Mouse (Mus musculus): ENCODE results near the gene Mapk12. TPM values are rescaled to one million over a fixed set of nuclear protein-coding genes. Genes with fewer than 3 reads are reported as not detected.

The Mapk12 gene
- polyA plus RNA-seq, 1 experiment from 2014 or later: 26.9 TPM

DNA sequence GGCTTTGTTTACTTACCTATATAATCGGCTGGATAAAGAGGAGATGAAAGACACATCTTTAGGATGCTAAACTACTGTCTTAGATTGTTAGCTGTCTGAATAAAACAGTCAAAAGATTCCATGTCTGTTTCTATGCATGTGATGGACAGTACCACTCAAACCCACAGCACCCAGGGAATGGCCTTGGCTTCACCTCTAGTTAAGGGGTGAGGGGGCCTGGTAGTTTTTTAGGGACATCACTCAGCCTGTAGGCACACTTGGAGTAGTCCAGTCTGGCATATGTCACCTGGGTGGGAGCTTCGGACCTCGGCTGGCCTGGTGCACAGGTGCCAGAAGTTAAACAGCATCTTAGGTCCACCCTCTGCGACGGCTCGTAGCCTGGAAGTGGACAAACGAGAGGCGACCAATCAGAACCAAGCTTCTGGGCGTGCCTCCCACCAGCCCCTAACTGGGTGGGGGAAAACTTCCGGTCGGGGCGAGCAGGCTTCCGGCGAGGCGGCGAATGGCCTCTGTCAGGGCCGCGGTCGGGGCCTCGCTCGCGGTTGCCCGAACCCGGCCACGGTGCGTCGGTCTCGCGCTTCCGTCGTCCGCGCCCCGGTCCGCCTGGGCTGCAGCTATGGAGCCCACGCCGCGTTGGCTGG, 51.8 kb downstream of the Mapk12 start, which contains the start of gene Selenoo:
Gene Selenoo (plus strand): TSS at position 478 of the 641 bp plus-strand sequence.
- ATAC-seq (replicated peaks; ENCODE audit: low FRiP score): peak; percentile 92
- peaks cover 3% of the 10 kb centered on the region; the same call in 1 of the 2 replicates for H3K36me3 ChIP-seq (ENCODE audit: control insufficient read depth, insufficient read depth, low read length)
- peak; percentile 92 for DNase-seq (ENCODE audit: low spot score)
- H3K9me3 ChIP-seq (ENCODE audit: control insufficient read depth, low read length): no peaks in the 10 kb centered on the region
- H3K27ac ChIP-seq (ENCODE audit: low read depth, low read length): 0 out of 2 replicates have a peak within 1 kb of the TSS, but pooled peaks have one; percentile 25
- peaks cover 6% of the 10 kb centered on the region; the same call in 1 of the 2 replicates for H3K4me1 ChIP-seq (replicated peaks; ENCODE audit: control insufficient read depth, insufficient read depth, low read length)
- peak within 1 kb of the TSS; percentile 98 for H3K4me3 ChIP-seq (ENCODE audit: low read depth, low read length)
- peak within 1 kb of the TSS; percentile 90 for H3K9ac ChIP-seq (ENCODE audit: low read length)
- H3K4me2 ChIP-seq (ENCODE audit: low read depth, low read length, severe bottlenecking): peak within 1 kb of the TSS; percentile 98
- WGBS: 2% methylated on average over 38 of the region's 38 CpGs
- H3K27me3 ChIP-seq (ENCODE audit: control insufficient read depth, insufficient read depth, low read length): no peaks in the 10 kb centered on the region

DNA sequence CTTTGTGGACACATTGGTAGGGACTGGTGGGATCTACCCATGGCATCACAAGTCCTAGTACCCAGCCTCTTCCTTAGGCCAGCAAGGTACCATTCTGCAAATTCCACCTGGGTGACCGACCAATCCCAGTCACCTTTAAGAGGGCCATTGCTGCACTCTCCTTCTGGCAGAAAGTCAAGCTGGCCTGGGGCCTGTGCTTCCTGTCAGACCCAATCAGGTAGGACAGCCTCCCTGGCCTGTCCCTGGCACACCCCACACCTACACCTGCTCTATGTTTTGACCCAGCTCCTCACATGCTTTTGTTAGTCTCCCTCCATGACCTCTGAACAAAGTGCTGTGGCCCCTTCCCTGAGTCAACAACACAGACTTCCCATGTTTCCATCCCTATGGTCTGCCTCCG, 55.7 kb downstream of the Mapk12 start:
- peaks cover 2% of the 10 kb centered on the region; the same call in 1 of the 2 replicates for H3K36me3 ChIP-seq (ENCODE audit: control insufficient read depth, insufficient read depth, low read length)
- H3K9ac ChIP-seq (ENCODE audit: low read length): no peak overlapping the region
- peaks cover 3% of the 10 kb centered on the region; the same call in 1 of the 2 replicates for H3K4me1 ChIP-seq (replicated peaks; ENCODE audit: control insufficient read depth, insufficient read depth, low read length)
- DNase-seq (ENCODE audit: low spot score) (no peak), ATAC-seq (replicated peaks; ENCODE audit: low FRiP score) (no peak)
- H3K27me3 ChIP-seq (ENCODE audit: control insufficient read depth, insufficient read depth, low read length): no peaks in the 10 kb centered on the region
- 84% methylated on average over 2 of the region's 2 CpGs for WGBS
- H3K4me3 ChIP-seq (ENCODE audit: low read depth, low read length): no peak overlapping the region
- no peaks in the 10 kb centered on the region for H3K9me3 ChIP-seq (ENCODE audit: control insufficient read depth, low read length)
- H3K4me2 ChIP-seq (ENCODE audit: low read depth, low read length, severe bottlenecking): no peak overlapping the region
- no peak overlapping the region for H3K27ac ChIP-seq (ENCODE audit: low read depth, low read length)

DNA sequence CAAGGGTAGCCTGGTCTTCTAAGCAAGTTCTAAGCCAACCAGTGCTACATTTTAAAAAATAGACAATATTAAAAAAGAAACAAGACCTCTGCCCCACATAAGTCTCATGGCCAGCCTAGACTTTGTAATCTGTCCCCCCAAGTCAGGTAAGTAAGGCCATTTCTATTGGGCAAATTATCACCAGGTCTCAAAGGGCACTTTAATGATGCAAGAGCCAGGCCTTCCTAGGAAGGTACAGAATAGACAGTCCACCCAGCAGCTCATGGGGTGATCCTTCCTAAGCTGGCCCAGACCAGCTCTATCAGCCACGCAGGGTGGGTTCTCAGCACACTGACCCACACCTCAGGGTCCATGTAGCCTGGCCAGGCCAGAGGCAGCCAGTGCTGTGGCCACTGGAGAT, 56.6 kb downstream of the Mapk12 start:
- no peak overlapping the region for H3K27ac ChIP-seq (ENCODE audit: low read depth, low read length)
- peaks cover 3% of the 10 kb centered on the region; the same call in 1 of the 2 replicates for H3K4me1 ChIP-seq (replicated peaks; ENCODE audit: control insufficient read depth, insufficient read depth, low read length)
- H3K4me3 ChIP-seq (ENCODE audit: low read depth, low read length): no peak overlapping the region
- DNase-seq (ENCODE audit: low spot score): no peak
- peaks cover 2% of the 10 kb centered on the region; the same call in 1 of the 2 replicates for H3K36me3 ChIP-seq (ENCODE audit: control insufficient read depth, insufficient read depth, low read length)
- no peak overlapping the region for H3K9ac ChIP-seq (ENCODE audit: low read length)
- no peak for ATAC-seq (replicated peaks; ENCODE audit: low FRiP score)
- no peak overlapping the region for H3K4me2 ChIP-seq (ENCODE audit: low read depth, low read length, severe bottlenecking)
- 95% methylated on average over 1 of the region's 1 CpGs for WGBS
- no peaks in the 10 kb centered on the region for H3K9me3 ChIP-seq (ENCODE audit: control insufficient read depth, low read length)
- no peaks in the 10 kb centered on the region for H3K27me3 ChIP-seq (ENCODE audit: control insufficient read depth, insufficient read depth, low read length)

Small RNAs within 50 kb of the gene (microRNA-seq; reads per million reads assigned to microRNA genes)
- gene Mir6958 (ENCODE audit: insufficient number of aligned reads) (6.7 reads per million), gene Mir7118 (ENCODE audit: insufficient number of aligned reads) (not detected)

Other genes starting within 250 kb of the Mapk12 start
- 0.08 TPM in 1 of 2 replicates, not detected in the other for gene Ttll8, start 186.3 kb downstream of the Mapk12 start, polyA plus RNA-seq (2014; fragmentation: Nextera tagmentation; extraction: Ambion mirVana)
- gene Mlc1, start 161.7 kb downstream of the Mapk12 start, polyA plus RNA-seq (2014; fragmentation: Nextera tagmentation; extraction: Ambion mirVana): 12.5 TPM in 2 replicates
- not detected in 2 replicates for gene Mov10l1, start 157.8 kb downstream of the Mapk12 start, polyA plus RNA-seq (2014; fragmentation: Nextera tagmentation; extraction: Ambion mirVana)
- 0.71 and 0.83 TPM in 2 replicates for gene Panx2, start 81.0 kb downstream of the Mapk12 start, polyA plus RNA-seq (2014; fragmentation: Nextera tagmentation; extraction: Ambion mirVana)
- 55.8 and 61.0 TPM in 2 replicates for gene Trabd, start 65.6 kb downstream of the Mapk12 start, polyA plus RNA-seq (2014; fragmentation: Nextera tagmentation; extraction: Ambion mirVana)
- 22.6 and 25.1 TPM in 2 replicates for gene Selenoo, start 51.6 kb downstream of the Mapk12 start, polyA plus RNA-seq (2014; fragmentation: Nextera tagmentation; extraction: Ambion mirVana)
- 24.2 and 26.0 TPM in 2 replicates for gene Tubgcp6, start 17.6 kb downstream of the Mapk12 start, polyA plus RNA-seq (2014; fragmentation: Nextera tagmentation; extraction: Ambion mirVana)
- gene Hdac10, start 12.0 kb downstream of the Mapk12 start, polyA plus RNA-seq (2014; fragmentation: Nextera tagmentation; extraction: Ambion mirVana): 14.2 and 16.2 TPM in 2 replicates
- 43.2 and 47.6 TPM in 2 replicates for gene Mapk11, start 8.9 kb upstream of the Mapk12 start, polyA plus RNA-seq (2014; fragmentation: Nextera tagmentation; extraction: Ambion mirVana)
- gene Plxnb2, start 40.1 kb upstream of the Mapk12 start, polyA plus RNA-seq (2014; fragmentation: Nextera tagmentation; extraction: Ambion mirVana): 162 and 176 TPM in 2 replicates
- 26.7 and 27.5 TPM in 2 replicates for gene Dennd6b, start 55.8 kb upstream of the Mapk12 start, polyA plus RNA-seq (2014; fragmentation: Nextera tagmentation; extraction: Ambion mirVana)
- 45.1 and 49.2 TPM in 2 replicates for gene Ppp6r2, start 70.8 kb upstream of the Mapk12 start, polyA plus RNA-seq (2014; fragmentation: Nextera tagmentation; extraction: Ambion mirVana)
- gene Sbf1, start 174.6 kb upstream of the Mapk12 start, polyA plus RNA-seq (2014; fragmentation: Nextera tagmentation; extraction: Ambion mirVana): 76.5 and 87.8 TPM in 2 replicates
- gene Adm2, start 182.0 kb upstream of the Mapk12 start, polyA plus RNA-seq (2014; fragmentation: Nextera tagmentation; extraction: Ambion mirVana): 0.15 TPM in 1 of 2 replicates, not detected in the other
- not detected in 2 replicates for gene Miox, start 193.7 kb upstream of the Mapk12 start, polyA plus RNA-seq (2014; fragmentation: Nextera tagmentation; extraction: Ambion mirVana)
- gene Lmf2, start 215.0 kb upstream of the Mapk12 start, polyA plus RNA-seq (2014; fragmentation: Nextera tagmentation; extraction: Ambion mirVana): 43.7 and 47.3 TPM in 2 replicates
- gene Ncaph2, start 215.0 kb upstream of the Mapk12 start, polyA plus RNA-seq (2014; fragmentation: Nextera tagmentation; extraction: Ambion mirVana): 191 and 203 TPM in 2 replicates
- 5.1 and 5.7 TPM in 2 replicates for gene Sco2, start 233.1 kb upstream of the Mapk12 start, polyA plus RNA-seq (2014; fragmentation: Nextera tagmentation; extraction: Ambion mirVana)
- 0.80 and 1.3 TPM in 2 replicates for gene Tymp, start 236.3 kb upstream of the Mapk12 start, polyA plus RNA-seq (2014; fragmentation: Nextera tagmentation; extraction: Ambion mirVana)
- gene Odf3b, start 238.6 kb upstream of the Mapk12 start, polyA plus RNA-seq (2014; fragmentation: Nextera tagmentation; extraction: Ambion mirVana): 0.37 and 1.2 TPM in 2 replicates
- gene Klhdc7b, start 244.2 kb upstream of the Mapk12 start, polyA plus RNA-seq (2014; fragmentation: Nextera tagmentation; extraction: Ambion mirVana): not detected in 2 replicates